Mouse (Mus musculus): Measurements from ENCODE around the gene Cyp46a1.

GRCm38 (mm10) chr12:108403957-108404356 lies 69.8 kb downstream of the Cyp46a1 start:
- TF ChIP-seq ZNF384 (IDR thresholded peaks at IDR 0.05; ENCODE audit: low read depth, low read length) (no peak), HCFC1 (IDR thresholded peaks at IDR 0.05; ENCODE audit: borderline replicate concordance, insufficient read depth, low read length) (no peak), CHD2 (IDR thresholded peaks at IDR 0.05; ENCODE audit: low read depth, low read length) (no peak)

All from ES-E14 (cell line).